Comparison of ENCODE assay signal across 13 mouse cellular contexts in the genomic region with DNA sequence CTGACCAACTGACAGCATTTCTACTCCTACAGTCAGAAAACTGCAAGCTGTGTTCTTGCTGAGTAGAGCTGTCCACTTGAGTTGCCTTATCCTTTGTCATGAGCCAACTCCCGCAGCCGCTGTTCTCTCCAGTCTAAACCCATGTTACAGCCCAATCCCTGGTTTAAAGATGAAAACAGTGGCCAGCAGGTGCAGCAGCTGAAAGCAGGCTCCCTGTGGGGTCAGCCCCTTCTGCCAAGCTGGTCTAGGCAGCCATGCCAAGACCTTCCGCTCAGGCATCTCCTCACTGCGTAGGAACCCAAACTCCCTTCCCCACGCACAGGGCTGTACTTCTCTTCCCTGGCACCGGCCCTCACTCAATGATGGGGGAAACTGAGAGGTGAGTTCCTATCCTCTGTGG.
DNase-seq lines count a peak whose midpoint lies in the region; ATAC-seq lines count a peak whose summit lies in the region.
"Had no signal": no experiment of that assay in that cellular context is flagged by ENCODE, and none has a peak within 500 bp of the region (broad histone marks: within the 10 kb centered on the region; RNA-seq: fewer than 3 reads in every experiment).

No protein-coding gene starts in this region.

- no peak overlapping the region for H3K9ac ChIP-seq in midbrain, embryonic 16.5 days (ENCODE audit: low read depth, low read length)
- no peak overlapping the region for H3K9ac ChIP-seq in midbrain, embryonic 14.5 days (replicated peaks; ENCODE audit: low read length)
- H3K9ac ChIP-seq in forebrain, embryonic 14.5 days (ENCODE audit: low read length): no peak overlapping the region
- no peak overlapping the region for H3K9ac ChIP-seq in kidney, embryonic 16.5 days (replicated peaks; ENCODE audit: low read length)
- H3K9ac ChIP-seq: limb, embryonic 13.5 days had no signal

- no peak overlapping the region for H3K4me3 ChIP-seq in midbrain, embryonic 16.5 days (ENCODE audit: low read depth, low read length)
- no peak overlapping the region for H3K4me3 ChIP-seq in midbrain, embryonic 14.5 days (replicated peaks; ENCODE audit: low read depth, low read length)
- no peak overlapping the region for H3K4me3 ChIP-seq in forebrain, embryonic 14.5 days (ENCODE audit: low read depth, low read length)
- H3K4me3 ChIP-seq in kidney, embryonic 16.5 days (ENCODE audit: low read length): no peak overlapping the region
- H3K4me3 ChIP-seq: limb, embryonic 13.5 days had no signal

- no peaks in the 10 kb centered on the region for H3K36me3 ChIP-seq in midbrain, embryonic 16.5 days (ENCODE audit: control insufficient read depth, insufficient read depth, low read length)
- no peaks in the 10 kb centered on the region for H3K36me3 ChIP-seq in midbrain, embryonic 14.5 days (ENCODE audit: control insufficient read depth, insufficient read depth, low read length)
- no peaks in the 10 kb centered on the region for H3K36me3 ChIP-seq in forebrain, embryonic 14.5 days (ENCODE audit: control insufficient read depth, insufficient read depth, low read length)
- no peaks in the 10 kb centered on the region for H3K36me3 ChIP-seq in kidney, embryonic 16.5 days (ENCODE audit: insufficient read depth, low read length)
- H3K36me3 ChIP-seq: limb, embryonic 13.5 days had no signal

- H3K9me3 ChIP-seq in midbrain, embryonic 16.5 days (replicated peaks; ENCODE audit: control insufficient read depth, low read length, poor library complexity, severe bottlenecking): no peaks in the 10 kb centered on the region
- H3K9me3 ChIP-seq in midbrain, embryonic 14.5 days (ENCODE audit: control insufficient read depth, low read length): no peaks in the 10 kb centered on the region
- no peaks in the 10 kb centered on the region for H3K9me3 ChIP-seq in forebrain, embryonic 14.5 days (replicated peaks; ENCODE audit: control insufficient read depth, low read length)
- no peaks in the 10 kb centered on the region for H3K9me3 ChIP-seq in kidney, embryonic 16.5 days (ENCODE audit: low read length)
- H3K9me3 ChIP-seq: limb, embryonic 13.5 days had no signal

- no peak for DNase-seq in midbrain, embryonic 14.5 days
- DNase-seq in cerebellum, adult 9-10 months: peak; percentile 80
- peak; percentile 11 for DNase-seq in forebrain, embryonic 14.5 days (ENCODE audit: low spot score)
- no peak for DNase-seq in embryo, embryonic 10 days (ENCODE audit: low spot score)
- DNase-seq: adrenal gland, postnatal 36 days; heart, postnatal 36 days; kidney, adult 18-20 months; thymus, adult 18-20 months had no signal

- 74% methylated on average over 6 of the region's 6 CpGs for WGBS in midbrain, embryonic 16.5 days
- 80% methylated on average over 6 of the region's 6 CpGs for WGBS in midbrain, embryonic 14.5 days
- 88% methylated on average over 6 of the region's 6 CpGs for WGBS in forebrain, embryonic 14.5 days
- WGBS in kidney, embryonic 16.5 days: 89% methylated on average over 6 of the region's 6 CpGs

- H3K4me2 ChIP-seq in midbrain, embryonic 16.5 days (ENCODE audit: low read length): no peak overlapping the region
- H3K4me2 ChIP-seq in midbrain, embryonic 14.5 days (ENCODE audit: low read length): no peak overlapping the region
- H3K4me2 ChIP-seq in forebrain, embryonic 14.5 days (ENCODE audit: low read length): no peak overlapping the region
- no peak overlapping the region for H3K4me2 ChIP-seq in kidney, embryonic 16.5 days (replicated peaks; ENCODE audit: low read depth, low read length)
- H3K4me2 ChIP-seq: limb, embryonic 13.5 days had no signal

- no peaks in the 10 kb centered on the region for H3K4me1 ChIP-seq in midbrain, embryonic 16.5 days (ENCODE audit: control insufficient read depth, insufficient read depth, low read length)
- peaks cover 7% of the 10 kb centered on the region for H3K4me1 ChIP-seq in midbrain, embryonic 14.5 days (ENCODE audit: control insufficient read depth, insufficient read depth, low read length)
- peaks cover 5% of the 10 kb centered on the region; the same call in 1 of the 2 replicates for H3K4me1 ChIP-seq in forebrain, embryonic 14.5 days (ENCODE audit: control insufficient read depth, insufficient read depth, low read length)
- H3K4me1 ChIP-seq in kidney, embryonic 16.5 days (ENCODE audit: insufficient read depth, low read length): peaks cover 12% of the 10 kb centered on the region

- H3K27ac ChIP-seq in midbrain, embryonic 16.5 days (ENCODE audit: low read length): peak overlapping the region; percentile 54; the same call in 1 of the 2 replicates
- H3K27ac ChIP-seq in midbrain, embryonic 14.5 days (replicated peaks; ENCODE audit: low read depth, low read length): no peak overlapping the region
- peak overlapping the region; percentile 2; the same call in 1 of the 2 replicates for H3K27ac ChIP-seq in forebrain, embryonic 14.5 days (ENCODE audit: low read depth, low read length)
- no peak overlapping the region for H3K27ac ChIP-seq in kidney, embryonic 16.5 days (ENCODE audit: low read length)
- H3K27ac ChIP-seq: limb, embryonic 13.5 days had no signal

- H3K27me3 ChIP-seq in midbrain, embryonic 16.5 days (ENCODE audit: control insufficient read depth, insufficient read depth, low read depth, low read length): no peaks in the 10 kb centered on the region
- H3K27me3 ChIP-seq in midbrain, embryonic 14.5 days (ENCODE audit: control insufficient read depth, insufficient read depth, low read length): 0 out of 2 replicates have a peak, but pooled peaks cover 3% of the 10 kb centered on the region
- no peaks in the 10 kb centered on the region for H3K27me3 ChIP-seq in forebrain, embryonic 14.5 days (replicated peaks; ENCODE audit: control insufficient read depth, insufficient read depth, low read length)
- no peaks in the 10 kb centered on the region for H3K27me3 ChIP-seq in kidney, embryonic 16.5 days (ENCODE audit: insufficient read depth, low read length)

- no peak for ATAC-seq in midbrain, embryonic 16.5 days
- ATAC-seq in midbrain, embryonic 14.5 days (ENCODE audit: low FRiP score, low TSS enrichment): no peak
- ATAC-seq in forebrain, embryonic 14.5 days: no peak
- ATAC-seq in kidney, embryonic 16.5 days (ENCODE audit: low FRiP score, low TSS enrichment): no peak
- no peak for ATAC-seq in frontal cortex, adult (ENCODE audit: low TSS enrichment)
- ATAC-seq: CD4-positive, CD25-positive, alpha-beta regulatory T cell, adult 4 months had no signal

Comparison
In these comparisons a context has a peak if more than half of its experiments do, and no peak if none do; other contexts are left out.
1. H3K27ac ChIP-seq: peak in midbrain, embryonic 16.5 days (single experiment) and forebrain, embryonic 14.5 days (single experiment); none in midbrain, embryonic 14.5 days (single experiment) and kidney, embryonic 16.5 days (single experiment).
2. DNase-seq: peak in cerebellum, adult 9-10 months (single experiment) and forebrain, embryonic 14.5 days (single experiment); none in midbrain, embryonic 14.5 days (single experiment) and embryo, embryonic 10 days (single experiment).